Mouse (Mus musculus) limb, embryonic 12.5 days (tissue): ENCODE results near the gene Triap1. TPM values are rescaled to one million over a fixed set of nuclear protein-coding genes. Genes with fewer than 3 reads are reported as not detected.

Experiments used
- ATAC-seq: fragments of 200-750 bp; cut with Nextera tagmentation; 2 replicates; pipeline ENCODE4 v1.8.0; 2017; ENCODE audit warnings: low read depth, moderate TSS enrichment; ENCODE audit not compliant: insufficient number of reproducible peaks, insufficient read depth, low FRiP score, low TSS enrichment
- H3K27ac ChIP-seq: fragments of 300-500 bp; sonication (generic); 2 replicates; pipeline ENCODE4 v1.5.1; 2016; ENCODE audit warnings: mild to moderate bottlenecking, moderate library complexity
- H3K27me3 ChIP-seq: fragments of 300-500 bp; sonication (generic); 2 replicates; pipeline ENCODE4 v1.6.1; 2016; ENCODE audit warnings: mild to moderate bottlenecking, moderate library complexity
- H3K36me3 ChIP-seq: fragments of 300-500 bp; sonication (generic); 2 replicates; pipeline ENCODE4 v1.6.1; 2016; ENCODE audit warnings: mild to moderate bottlenecking, moderate library complexity
- H3K4me1 ChIP-seq: fragments of 300-500 bp; sonication (generic); replicated peaks from 2 replicates; pipeline ENCODE4 v1.6.1; 2016
- H3K4me2 ChIP-seq: fragments of 300-500 bp; sonication (generic); 2 replicates; pipeline ENCODE4 v1.6.1; 2016; ENCODE audit warnings: mild to moderate bottlenecking, moderate library complexity
- H3K4me3 ChIP-seq: fragments of 300-500 bp; sonication (generic); replicated peaks from 2 replicates; pipeline ENCODE4 v1.5.1; 2016; ENCODE audit warnings: mild to moderate bottlenecking
- H3K9ac ChIP-seq: fragments of 300-500 bp; sonication (generic); replicated peaks from 2 replicates; pipeline ENCODE4 v1.6.1; 2016; ENCODE audit warnings: mild to moderate bottlenecking, moderate library complexity
- H3K9me3 ChIP-seq: fragments of 300-500 bp; sonication (generic); 2 replicates; pipeline ENCODE4 v1.6.1; 2016; ENCODE audit warnings: mild to moderate bottlenecking, moderate library complexity
- WGBS: fragments of 180-500 bp; shearing (Covaris S2); methylation state at CpG from one replicate; pipeline ENCODE4 v1.1.7; 2016; 5-methylcytosine and 5-hydroxymethylcytosine counted together
- polyA plus RNA-seq: library from polyadenylated mRNA; unstranded; fragments of >200 nt; fragmentation: Nextera tagmentation; extraction: Ambion mirVana; gene quantifications from 2 replicates; pipeline ENCODE4 v1.2.1, GENCODE M21; 2016

Triap1 gene
- polyA plus RNA-seq, 1 experiment from 2014 or later = 65.4 TPM

GRCm38 (mm10) chr5:115316968-115317644, 23.9 kb upstream of the Triap1 start:
- Histone ChIP-seq H3K27me3 (no peaks in the 10 kb centered on the region), H3K36me3 (no peaks in the 10 kb centered on the region), H3K9ac (peak overlapping the region; percentile 50), H3K4me3 (peak overlapping the region; percentile 3; the same call in 1 of the 2 replicates), H3K27ac (peak overlapping the region; percentile 95), H3K4me1 (peaks cover 41% of the 10 kb centered on the region), H3K4me2 (peak overlapping the region; percentile 71), H3K9me3 (no peaks in the 10 kb centered on the region)
- 5% methylated on average over 14 of the region's 14 CpGs for WGBS
- peak; percentile 39; the same call in 1 of the 2 replicates for ATAC-seq

GRCm38 (mm10) chr5:115317645-115318328, 23.2 kb upstream of the Triap1 start:
- Histone ChIP-seq H3K4me2 (peak overlapping the region; percentile 71), H3K9me3 (no peaks in the 10 kb centered on the region), H3K9ac (no peak overlapping the region), H3K27ac (peak overlapping the region; percentile 95), H3K27me3 (no peaks in the 10 kb centered on the region), H3K4me3 (peak overlapping the region; percentile 3), H3K4me1 (peaks cover 41% of the 10 kb centered on the region), H3K36me3 (no peaks in the 10 kb centered on the region)
- peak; percentile 73 for ATAC-seq
- under 1% methylated on average over 10 of the region's 10 CpGs for WGBS

- Histone ChIP-seq H3K4me1 (peaks cover 36% of the 10 kb centered on the region), H3K27ac (peak overlapping the region; percentile 95), H3K9me3 (no peaks in the 10 kb centered on the region), H3K36me3 (no peaks in the 10 kb centered on the region), H3K4me2 (peak overlapping the region; percentile 71), H3K4me3 (peak overlapping the region; percentile 37), H3K27me3 (no peaks in the 10 kb centered on the region), H3K9ac (peak overlapping the region; percentile 40; the same call in 1 of the 2 replicates)
- WGBS = under 1% methylated on average over 22 of the region's 22 CpGs
- peak; percentile 23; the same call in 1 of the 2 replicates for ATAC-seq
Measured at GRCm38 (mm10) chr5:115319004-115319940, 21.8 kb upstream of the Triap1 start.

- Histone ChIP-seq H3K4me1 (peaks cover 27% of the 10 kb centered on the region), H3K27me3 (no peaks in the 10 kb centered on the region), H3K36me3 (peaks cover 20% of the 10 kb centered on the region), H3K9me3 (no peaks in the 10 kb centered on the region), H3K4me3 (peak overlapping the region; percentile 79), H3K9ac (peak overlapping the region; percentile 93), H3K4me2 (peak overlapping the region; percentile 83), H3K27ac (peak overlapping the region; percentile 93)
- ATAC-seq = peak; percentile 75; the same call in 1 of the 2 replicates
- WGBS = 27% methylated on average over 11 of the region's 11 CpGs
Measured at GRCm38 (mm10) chr5:115326256-115326831, 14.7 kb upstream of the Triap1 start.

GRCm38 (mm10) chr5:115326875-115327609, 14.0 kb upstream of the Triap1 start, which contains the start of gene Srsf9:
TSS of gene Srsf9 (plus strand) at chr5:115327177.
- Histone ChIP-seq H3K36me3 (peaks cover 27% of the 10 kb centered on the region), H3K9me3 (no peaks in the 10 kb centered on the region)
- WGBS = under 1% methylated on average over 92 of the region's 97 CpGs

GRCm38 (mm10) chr5:115327610-115328548, 13.1 kb upstream of the Triap1 start:
- peak overlapping the region; percentile 93 for H3K9ac ChIP-seq
- peaks cover 35% of the 10 kb centered on the region for H3K36me3 ChIP-seq
- no peaks in the 10 kb centered on the region for H3K9me3 ChIP-seq
- H3K4me1 ChIP-seq = peaks cover 27% of the 10 kb centered on the region
- H3K27me3 ChIP-seq = no peaks in the 10 kb centered on the region
- peak overlapping the region; percentile 93 for H3K27ac ChIP-seq
- peak; percentile 34; the same call in 1 of the 2 replicates for ATAC-seq
- H3K4me3 ChIP-seq = peak overlapping the region; percentile 79
- under 1% methylated on average over 53 of the region's 55 CpGs for WGBS
- peak overlapping the region; percentile 83 for H3K4me2 ChIP-seq

More at GRCm38 (mm10) chr5:115326875-115327609, 14.0 kb upstream of the Triap1 start, which contains the start of gene Srsf9:
- Histone ChIP-seq H3K27ac (peak within 1 kb of the TSS; percentile 93), H3K9ac (peak within 1 kb of the TSS; percentile 93), H3K27me3 (no peaks in the 10 kb centered on the region), H3K4me2 (peak within 1 kb of the TSS; percentile 83), H3K4me1 (peaks cover 27% of the 10 kb centered on the region), H3K4me3 (peak within 1 kb of the TSS; percentile 79)
- peak; percentile 91 for ATAC-seq

GRCm38 (mm10) chr5:115330955-115331354, 10.1 kb upstream of the Triap1 start:
- WGBS = 91% methylated on average over 9 of the region's 9 CpGs
- no peak for ATAC-seq
- H3K4me1 ChIP-seq = peaks cover 23% of the 10 kb centered on the region

GRCm38 (mm10) chr5:115333626-115334025, 7.4 kb upstream of the Triap1 start:
- WGBS = 88% methylated on average over 3 of the region's 3 CpGs
- Histone ChIP-seq H3K36me3 (peaks cover 75% of the 10 kb centered on the region), H3K27me3 (no peaks in the 10 kb centered on the region)

More at GRCm38 (mm10) chr5:115330955-115331354, 10.1 kb upstream of the Triap1 start:
- Histone ChIP-seq H3K9ac (no peak overlapping the region), H3K9me3 (no peaks in the 10 kb centered on the region), H3K27me3 (no peaks in the 10 kb centered on the region), H3K4me2 (no peak overlapping the region), H3K36me3 (peaks cover 66% of the 10 kb centered on the region), H3K4me3 (no peak overlapping the region), H3K27ac (no peak overlapping the region)

GRCm38 (mm10) chr5:115340007-115340406, 1.0 kb upstream of the Triap1 start:
- no peaks in the 10 kb centered on the region for H3K9me3 ChIP-seq
- WGBS = 25% methylated on average over 7 of the region's 7 CpGs
- ATAC-seq = no peak

More at GRCm38 (mm10) chr5:115333626-115334025, 7.4 kb upstream of the Triap1 start:
- no peak for ATAC-seq
- Histone ChIP-seq H3K4me3 (no peak overlapping the region), H3K27ac (no peak overlapping the region), H3K4me2 (no peak overlapping the region), H3K4me1 (peaks cover 13% of the 10 kb centered on the region), H3K9ac (no peak overlapping the region), H3K9me3 (no peaks in the 10 kb centered on the region)

More at GRCm38 (mm10) chr5:115340007-115340406, 1.0 kb upstream of the Triap1 start:
- peak overlapping the region; percentile 87 for H3K4me3 ChIP-seq
- H3K4me2 ChIP-seq = peak overlapping the region; percentile 78
- peaks cover 20% of the 10 kb centered on the region for H3K4me1 ChIP-seq
- no peak overlapping the region for H3K27ac ChIP-seq
- peaks cover 48% of the 10 kb centered on the region for H3K36me3 ChIP-seq
- no peaks in the 10 kb centered on the region for H3K27me3 ChIP-seq
- no peak overlapping the region; the same call in 1 of the 2 replicates for H3K9ac ChIP-seq
